Mouse (Mus musculus) CD4-positive helper T cell, adult 2 months (primary cell): ENCODE measurements at regions not wholly inside any gene's neighbourhood (a gene's known extent, or its start where the extent isn't known, plus 50 kb on each side); places are given as distances from the start of the nearest gene placed in this dataset.

ENCODE experiments used
- DNase-seq: peaks from one replicate; pipeline ENCODE4 v3.0.0-alpha.2; 2012; ENCODE audit warnings: low read depth, missing footprints, low spot score

DNA sequence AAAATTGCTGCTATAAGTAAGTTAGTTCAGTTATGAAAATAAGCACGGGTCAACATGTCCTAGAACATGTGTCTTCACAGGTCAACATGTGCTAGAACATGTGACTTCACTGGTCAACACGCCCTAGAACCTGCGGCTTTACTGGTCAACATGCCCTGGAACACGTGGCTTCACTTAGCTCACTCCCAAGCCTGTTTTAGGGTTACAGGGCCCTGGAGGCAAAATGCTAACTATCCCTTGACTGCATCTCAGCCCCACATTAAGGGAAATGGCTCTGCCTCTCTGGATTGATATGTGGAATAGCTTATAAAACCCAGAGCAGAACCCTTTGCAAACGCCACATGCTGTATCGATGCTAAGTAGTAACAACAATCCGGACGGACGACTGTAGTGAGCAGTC is 67.8 kb downstream of the Nkx6-1 start:
- DNase-seq = no peak

DNA sequence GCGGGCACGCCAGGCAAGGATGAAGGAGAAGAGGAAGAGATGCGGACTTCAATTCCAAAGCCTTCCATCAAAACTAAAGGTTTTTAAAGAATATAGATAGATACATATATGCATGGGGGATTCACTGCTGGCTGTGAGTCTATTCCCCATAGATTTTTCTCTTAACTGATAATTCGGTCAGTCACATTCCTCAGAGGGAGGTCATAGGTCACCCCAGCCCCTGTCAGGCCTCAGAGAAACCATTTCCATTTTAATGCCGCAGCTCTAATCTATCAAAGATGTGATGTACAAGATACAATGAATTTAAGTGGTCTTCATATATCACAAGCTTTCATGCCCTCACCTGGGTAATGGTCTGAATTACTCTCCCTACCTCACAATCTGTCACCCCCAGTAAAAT is 73.6 kb downstream of the Nkx6-1 start:
- no peak for DNase-seq

DNA sequence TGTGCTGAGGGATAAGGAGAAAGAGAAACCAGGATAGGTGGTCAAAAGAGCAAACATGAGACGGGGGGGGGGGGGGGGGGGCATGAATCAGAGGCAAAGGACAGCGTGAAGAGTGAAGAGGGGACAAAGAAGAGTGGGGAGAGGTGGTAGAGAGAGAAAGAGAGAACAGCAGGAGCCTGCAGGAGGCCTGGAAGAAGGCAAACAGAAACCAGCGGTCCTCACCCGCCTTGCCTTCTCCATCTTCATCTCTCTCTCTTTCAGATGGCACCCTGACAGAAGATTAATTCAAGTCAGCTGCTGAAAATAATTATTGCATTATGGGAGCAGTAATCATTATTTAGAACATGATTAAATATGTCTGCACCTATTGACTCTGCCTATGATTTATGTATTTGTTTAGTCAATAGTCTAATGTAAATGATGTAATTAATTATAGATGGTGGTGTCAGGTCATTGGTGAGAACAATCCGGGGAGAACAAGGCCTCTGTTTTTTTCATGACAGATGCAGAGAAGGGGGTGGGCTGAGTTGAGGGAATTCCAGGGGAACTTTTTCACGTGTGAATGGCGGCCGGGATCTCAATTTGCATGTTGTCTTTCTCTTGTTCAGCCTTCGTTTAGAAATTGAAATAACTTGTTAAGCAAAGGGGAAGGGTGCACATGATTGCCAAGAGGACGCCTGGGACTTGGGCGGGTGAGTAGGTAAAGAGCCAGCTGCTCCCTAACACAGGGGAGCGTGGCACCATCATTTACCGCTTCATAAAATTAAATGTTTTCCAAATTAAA is 74.3 kb downstream of the Nkx6-1 start:
- no peak for DNase-seq

DNA sequence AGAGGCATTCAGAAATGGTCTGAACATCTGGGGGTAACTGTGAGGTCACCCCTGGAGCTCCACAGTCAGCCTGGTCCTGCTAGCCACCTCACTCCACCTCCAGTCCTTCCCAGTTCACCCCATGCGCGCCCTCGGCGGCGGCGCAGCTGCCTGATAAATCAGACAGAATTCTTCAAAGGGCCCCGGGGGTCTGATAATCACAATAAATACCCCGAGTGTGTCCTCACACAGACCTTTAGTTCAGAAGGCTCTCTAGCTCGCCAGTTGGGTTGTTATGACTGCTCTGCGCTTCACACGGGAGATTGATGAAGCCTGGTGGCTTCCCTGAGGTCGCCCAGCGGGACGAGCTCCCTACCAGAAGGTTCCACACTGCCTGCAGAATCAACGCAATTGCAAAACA is 91.8 kb downstream of the Nkx6-1 start:
- DNase-seq = no peak

DNA sequence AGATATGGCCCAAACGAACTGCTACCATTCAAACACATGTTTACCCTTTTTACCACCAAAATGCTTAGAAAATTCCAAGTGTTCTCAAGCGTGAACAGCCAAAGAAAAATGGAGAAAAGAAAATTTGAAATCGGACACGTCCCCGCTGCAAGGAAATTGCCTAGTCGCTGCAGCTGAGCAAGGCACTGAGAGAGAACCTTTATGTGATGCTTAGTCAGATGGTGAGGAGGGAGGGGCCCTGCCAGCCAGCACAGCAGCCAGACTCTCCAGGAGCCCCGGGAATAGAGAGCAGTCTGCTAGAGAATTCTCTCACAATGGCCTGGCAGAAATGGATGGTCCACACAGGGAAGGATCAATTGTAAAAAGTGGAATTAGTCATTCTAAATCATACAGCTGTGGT is 99.0 kb downstream of the Nkx6-1 start:
- DNase-seq = no peak

DNA sequence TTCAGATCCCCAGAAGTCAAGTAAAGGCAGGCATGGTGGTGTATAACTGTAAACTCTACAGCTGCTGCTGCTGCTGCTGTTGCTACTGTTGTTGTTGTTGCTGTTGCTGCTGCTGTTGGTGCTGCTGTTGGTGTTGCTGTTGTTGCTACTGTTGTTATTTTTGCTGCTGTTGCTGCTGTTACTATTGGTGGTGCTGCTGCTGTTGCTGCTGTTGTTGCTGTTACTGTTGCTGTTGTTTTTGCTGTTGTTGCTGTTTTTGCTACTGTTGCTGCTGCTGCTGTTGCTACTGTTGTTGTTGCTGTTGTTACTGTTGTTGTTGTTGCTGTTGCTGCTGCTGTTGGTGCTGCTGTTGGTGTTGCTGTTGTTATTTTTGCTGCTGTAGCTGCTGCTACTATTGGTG is 104.4 kb downstream of the Nkx6-1 start:
- DNase-seq = no peak

DNA sequence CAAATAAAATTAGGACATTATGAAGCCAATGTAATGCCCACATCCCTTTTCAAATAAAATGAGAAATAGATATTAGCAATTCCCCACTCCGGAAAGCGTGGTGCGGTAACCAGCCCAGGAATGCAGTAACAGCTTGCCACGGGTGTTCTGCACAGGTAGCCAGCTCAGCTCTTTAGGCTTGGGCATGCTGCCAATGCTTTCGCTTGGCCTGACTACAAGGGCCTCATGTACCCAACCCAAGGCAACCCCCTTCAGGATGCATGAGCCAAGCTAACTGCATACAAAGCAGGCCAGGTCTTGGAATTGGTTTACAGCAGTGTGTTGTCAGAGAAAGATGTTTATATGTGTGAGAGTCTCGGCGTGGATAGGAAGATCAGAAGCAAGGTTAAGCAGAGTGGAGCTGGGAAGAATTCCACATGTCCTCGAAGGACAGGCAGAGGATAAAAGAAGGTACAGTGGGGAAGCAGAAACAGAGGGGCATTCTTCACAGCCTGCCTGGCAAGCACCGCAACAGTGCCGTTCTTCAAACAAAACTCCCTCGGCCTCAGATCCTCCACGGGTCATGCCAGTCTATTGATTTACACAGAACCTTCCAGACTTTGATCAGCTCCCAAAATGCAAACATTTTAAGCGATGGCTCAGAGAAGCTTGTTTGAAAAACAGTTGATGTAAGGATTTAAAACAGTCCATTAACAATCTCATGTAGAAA is 106.4 kb downstream of the Nkx6-1 start:
- DNase-seq = no peak

DNA sequence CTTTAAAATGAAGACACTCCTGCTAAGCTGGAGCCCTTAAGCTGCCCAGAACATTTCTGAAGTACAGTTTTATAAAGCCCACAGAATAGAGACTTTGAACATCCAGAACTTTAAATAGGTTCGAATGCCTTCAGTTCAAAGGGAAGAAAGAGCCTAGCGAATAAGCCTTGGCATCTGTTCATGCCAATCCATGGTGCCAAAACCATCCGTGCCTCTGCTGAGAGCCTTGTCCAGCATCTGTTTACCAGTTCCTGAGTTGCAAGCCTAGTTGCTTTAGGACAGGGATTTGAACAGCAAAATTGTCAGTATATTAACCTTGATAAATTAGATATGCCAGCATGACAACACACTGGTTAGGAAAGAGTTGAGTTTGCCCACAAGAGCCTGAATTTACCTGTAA is 107.6 kb downstream of the Nkx6-1 start:
- DNase-seq = no peak

DNA sequence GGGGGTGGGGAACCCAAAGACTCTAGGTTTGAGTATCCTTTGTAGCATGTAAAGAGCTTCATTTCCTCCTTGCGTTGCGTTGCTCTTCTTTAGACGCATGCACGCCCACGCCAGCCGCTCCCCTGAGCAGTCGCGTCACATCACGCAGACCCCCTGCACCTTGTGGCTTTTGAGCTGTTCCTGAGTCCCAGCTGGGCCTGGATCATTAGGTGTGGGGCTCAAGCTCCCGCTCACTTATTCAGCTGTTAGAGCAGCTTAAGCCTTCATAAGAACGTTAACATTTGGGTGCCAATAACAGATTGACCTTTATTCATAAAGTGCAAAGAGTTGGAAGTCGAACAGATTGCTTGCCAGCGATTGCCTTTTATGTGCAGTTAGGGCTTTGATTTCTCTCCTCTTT is 121.5 kb downstream of the Nkx6-1 start:
- DNase-seq = no peak

DNA sequence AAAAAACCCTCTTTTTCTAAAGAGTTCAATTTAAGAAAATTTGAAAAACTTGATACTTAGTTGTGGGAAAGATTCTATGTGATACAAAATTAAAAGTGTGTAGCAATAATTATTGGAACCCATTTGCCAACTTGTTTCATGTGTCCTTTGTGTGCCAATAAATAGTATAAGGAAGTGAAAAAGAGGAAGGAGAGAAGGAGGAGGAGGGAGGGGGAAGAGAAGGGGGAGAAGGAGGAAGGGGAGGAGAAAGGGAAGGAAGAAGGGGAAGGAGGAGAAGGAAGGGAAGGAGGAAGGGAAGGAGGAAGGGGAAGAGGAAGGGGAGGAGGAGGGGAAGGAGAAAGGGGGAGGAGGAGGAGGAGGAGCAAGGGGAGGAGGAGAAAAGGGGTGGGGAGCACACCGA is 125.0 kb downstream of the Nkx6-1 start:
- DNase-seq = no peak

DNA sequence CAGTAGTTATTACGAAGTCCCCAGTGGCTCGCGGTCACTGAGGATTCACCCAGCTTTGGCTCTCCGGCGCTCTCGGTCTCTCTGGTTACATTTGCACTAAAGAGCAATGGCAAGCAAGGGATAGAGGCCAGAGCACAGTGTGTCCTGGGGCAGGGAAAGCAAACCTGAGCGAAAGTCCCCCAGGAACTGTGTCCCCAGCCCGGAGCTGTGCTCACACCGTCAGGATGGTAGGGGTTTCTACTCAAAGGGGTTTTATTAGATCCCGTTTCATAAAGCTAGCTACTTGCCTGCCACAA is 125.6 kb downstream of the Nkx6-1 start:
- no peak for DNase-seq

DNA sequence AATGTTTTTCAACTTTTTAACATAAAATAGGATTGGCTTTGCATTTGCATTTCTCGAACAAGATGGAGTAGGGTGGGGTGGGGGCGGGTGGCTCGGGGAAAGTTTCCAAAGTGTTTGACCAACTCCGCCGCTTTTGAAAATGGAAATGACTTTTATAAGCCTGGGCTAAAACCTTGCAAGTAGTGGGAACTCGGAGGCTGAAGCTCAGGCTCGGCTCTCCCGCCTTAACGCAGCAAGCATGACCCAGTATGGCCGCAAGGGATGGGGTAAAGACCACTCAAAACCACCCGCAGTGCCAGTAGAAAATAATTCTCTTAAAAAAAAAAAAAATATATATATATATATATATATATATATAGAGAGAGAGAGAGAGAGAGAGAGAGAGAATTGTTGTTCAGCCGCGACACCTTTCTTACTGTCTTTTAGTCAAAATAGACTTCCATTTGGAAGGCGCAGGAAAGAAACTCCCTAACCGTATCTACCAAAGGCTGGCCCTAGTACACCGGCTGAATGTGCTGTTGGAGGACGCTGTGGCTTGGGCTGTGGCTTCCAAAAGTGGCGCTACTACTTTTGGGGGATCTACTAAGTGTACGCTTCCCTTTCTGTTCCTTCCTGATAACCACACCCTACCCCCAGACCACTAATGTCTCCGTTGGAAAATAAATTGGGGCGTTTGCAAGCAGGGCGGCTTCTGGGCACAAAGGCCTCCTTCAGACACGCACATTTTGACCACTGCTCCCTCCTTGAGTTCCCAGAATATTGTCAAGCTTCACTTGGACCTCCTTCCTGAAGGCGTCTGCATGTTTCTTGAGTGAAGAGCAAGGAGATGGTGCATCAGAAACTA is 126.2 kb downstream of the Nkx6-1 start:
- no peak for DNase-seq

DNA sequence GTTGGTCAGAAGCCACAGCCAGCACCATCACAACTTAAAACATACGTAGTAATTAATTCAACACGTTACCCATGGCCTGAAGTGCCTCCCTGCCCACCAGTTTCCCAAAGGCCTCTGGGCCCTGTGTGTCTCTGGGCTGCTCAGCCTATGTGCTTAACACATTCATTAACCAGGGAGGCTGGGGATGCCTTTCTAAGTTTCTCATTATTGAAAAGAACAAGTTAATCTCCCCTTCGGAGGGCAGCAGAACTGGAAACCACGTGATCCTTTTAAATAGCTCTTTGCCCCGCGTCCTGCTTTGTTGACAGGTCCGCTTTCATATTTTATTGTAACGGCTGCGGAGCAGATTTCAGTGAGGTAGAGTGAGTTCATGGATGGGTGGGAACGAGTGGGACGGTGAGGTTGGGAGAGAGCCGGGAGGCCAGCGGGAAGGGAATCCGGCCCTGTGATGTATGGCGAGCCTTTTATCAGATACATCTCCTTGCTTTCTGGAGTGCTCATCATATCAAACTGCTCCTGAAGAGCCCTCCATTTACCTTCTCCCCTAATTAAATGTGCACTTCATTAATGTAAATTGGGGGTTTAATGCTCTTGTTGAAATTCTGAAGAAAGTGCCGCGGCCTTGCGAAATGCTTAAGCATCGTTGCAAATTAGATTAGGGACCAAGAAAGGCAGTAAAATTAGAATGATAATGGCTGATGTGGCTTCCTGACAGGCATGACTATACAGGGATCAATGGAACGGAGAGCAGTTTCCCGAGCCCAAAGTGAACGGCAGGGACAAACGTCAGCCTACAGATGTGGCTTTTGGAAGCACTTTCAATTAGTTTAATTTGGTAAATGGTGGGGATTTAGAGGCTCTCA is 127.0 kb downstream of the Nkx6-1 start:
- DNase-seq = no peak

DNA sequence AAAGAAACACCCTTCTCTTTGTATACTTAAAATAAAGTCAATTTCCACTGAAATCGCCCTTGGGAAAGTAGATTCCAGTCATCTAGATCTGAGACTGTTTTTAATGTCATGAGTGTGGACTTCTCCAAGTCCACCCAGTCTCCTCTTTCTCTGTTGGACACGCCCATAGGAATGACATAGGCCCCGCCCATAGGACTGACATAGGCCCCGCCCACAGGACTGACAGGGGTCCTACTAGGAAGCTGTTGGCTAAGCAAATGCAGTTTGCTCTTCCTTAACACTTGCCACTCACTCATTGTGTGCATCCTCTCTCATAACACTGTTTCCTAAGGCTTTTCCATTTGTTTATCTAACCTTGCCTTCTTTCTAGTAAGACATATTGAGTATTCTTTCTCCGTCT is 129.3 kb downstream of the Nkx6-1 start:
- no peak for DNase-seq

DNA sequence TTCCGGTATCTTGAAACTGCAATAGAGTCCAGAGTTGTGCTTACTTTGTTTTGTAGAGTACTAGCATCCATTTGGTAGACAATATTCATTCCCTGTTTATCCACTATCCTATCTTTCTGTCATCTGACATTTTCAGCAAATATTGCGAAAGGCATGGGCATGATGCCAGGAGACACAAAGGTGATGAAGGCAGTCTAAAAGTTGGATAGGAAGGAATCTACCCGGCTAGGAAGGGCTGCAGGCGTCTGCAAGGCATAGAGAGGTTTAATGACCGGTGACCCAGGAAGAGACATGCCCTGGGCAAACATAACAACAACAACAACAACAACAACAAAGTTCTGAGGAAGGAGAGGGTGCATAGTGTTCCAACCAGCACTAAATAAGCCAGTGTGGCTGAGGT is 139.4 kb downstream of the Nkx6-1 start:
- DNase-seq = no peak

DNA sequence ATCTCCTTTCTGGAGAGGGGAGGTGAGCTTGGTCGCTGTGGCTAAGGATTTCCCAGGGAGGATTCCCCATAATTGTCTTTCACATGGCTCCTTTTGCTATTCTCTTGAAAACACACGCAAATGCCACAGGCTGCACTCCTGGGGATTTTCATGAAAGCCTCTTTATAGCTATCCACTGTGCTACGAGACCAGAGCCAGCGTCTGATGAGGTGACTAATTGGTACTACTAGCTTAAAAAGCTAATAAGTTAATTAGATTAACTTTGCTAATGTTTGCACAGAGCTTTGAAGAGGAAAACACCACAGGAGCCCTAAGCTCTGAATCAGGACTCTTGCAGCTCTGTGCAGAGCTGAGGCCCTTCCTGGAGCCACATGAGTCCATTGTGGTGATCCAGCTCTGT is 140.1 kb downstream of the Nkx6-1 start:
- DNase-seq = no peak

DNA sequence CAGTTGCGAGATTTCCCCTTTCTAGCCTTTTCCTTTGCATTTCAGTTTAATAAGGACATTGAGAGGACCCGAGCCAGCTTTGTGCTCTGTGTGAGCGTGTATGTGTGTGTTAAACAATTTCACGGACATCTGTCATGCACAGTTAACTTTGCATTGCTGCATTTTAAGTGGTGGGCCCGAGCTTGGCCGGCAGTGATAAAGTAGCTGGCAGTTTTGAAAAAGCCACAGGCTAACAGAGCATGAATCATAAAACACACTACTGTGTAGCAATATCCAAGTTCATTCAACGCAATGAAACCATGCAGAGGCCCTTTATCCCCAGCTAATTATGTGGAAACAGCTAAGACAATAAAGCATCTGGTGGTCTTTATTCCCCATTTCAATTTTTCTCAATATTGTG is 140.9 kb downstream of the Nkx6-1 start:
- DNase-seq = no peak

DNA sequence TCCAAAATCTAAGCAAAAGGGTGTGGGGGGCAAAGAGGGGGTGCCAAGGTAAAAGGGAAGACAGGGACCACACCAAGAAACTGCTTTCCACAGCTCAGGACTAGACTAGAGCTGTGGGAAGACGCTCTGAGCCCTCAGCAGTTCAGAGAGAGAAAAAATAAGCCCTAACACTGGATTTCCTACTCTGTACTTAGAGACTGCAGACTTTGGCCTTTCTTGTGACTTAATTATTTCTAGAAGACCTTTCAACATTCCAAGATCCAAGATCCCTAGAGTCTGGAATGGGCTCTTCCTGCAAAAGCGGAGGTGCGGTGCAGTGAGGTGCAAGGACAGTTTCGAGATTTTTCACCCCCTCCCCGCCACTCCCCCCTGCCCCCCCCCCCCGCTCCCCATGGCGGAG is 141.3 kb downstream of the Nkx6-1 start:
- DNase-seq = no peak

DNA sequence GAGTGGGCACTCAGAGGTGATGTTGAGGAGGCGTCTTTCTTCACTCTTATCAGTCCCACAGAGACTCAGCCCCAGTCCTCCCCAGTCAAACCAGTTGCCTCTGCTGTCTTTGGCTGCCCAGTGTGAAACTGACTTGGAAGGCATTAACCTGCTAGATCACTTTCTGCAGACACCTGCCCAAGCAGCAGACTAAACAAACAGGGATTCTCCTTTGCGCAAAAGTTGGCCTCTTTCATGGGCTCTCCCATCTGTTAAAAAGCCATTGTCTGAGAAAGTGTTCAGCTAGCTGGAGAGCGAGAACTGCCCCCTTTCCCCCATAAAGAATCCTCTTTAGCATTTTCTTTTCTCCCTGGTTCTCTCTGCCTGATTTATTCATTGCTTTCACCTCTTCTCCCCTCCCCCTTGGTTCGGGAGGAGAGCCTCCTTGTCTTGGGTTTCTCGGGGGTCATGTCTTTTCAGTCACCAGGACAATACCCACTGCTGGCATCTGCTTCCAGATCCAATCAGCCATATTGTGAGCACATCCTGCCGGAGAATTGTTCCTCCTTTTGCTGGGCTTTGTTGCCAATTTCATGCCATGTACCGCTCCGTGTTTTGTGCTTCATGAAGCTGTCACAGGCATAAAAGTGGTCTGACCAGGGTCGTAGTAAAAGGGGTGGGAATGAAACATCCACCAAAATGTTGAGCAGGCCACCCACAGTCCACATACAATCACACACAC is 143.7 kb downstream of the Nkx6-1 start:
- no peak for DNase-seq

DNA sequence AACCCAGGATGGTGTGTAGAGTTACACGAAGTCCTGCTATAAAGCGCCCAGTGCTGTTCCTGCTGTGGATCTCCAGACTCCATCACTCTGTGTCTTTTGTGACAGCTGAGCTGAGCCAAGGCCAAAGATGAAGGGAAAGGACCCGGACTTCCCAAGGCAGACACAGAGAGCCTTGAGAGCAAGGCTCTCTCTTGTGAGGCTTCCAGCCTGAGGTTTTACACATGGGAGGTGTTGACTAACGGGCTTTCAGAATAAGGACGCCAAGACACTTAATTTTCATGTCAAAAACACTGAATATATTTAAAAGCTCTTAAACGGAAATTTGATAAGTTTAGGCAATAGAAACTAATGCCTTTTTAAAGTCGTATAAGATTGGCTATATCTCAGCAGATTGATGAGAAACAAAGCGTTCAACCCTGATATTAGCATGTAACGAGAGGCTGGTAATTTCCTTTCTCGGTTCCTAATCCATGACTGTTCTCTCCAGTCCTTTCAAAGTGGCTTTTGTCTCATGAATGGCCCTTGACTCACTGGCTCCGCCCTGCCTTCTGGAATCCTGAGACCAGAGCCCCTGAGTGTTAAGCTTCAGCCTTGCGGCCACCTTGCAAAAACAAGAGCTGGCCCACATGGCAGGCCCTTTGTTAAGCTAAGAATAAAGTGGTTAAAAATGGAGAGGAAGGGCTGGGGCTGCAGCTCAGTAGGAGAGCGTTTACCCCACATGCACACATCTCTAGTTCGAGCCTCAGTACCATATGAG is 145.8 kb downstream of the Nkx6-1 start:
- no peak for DNase-seq

DNA sequence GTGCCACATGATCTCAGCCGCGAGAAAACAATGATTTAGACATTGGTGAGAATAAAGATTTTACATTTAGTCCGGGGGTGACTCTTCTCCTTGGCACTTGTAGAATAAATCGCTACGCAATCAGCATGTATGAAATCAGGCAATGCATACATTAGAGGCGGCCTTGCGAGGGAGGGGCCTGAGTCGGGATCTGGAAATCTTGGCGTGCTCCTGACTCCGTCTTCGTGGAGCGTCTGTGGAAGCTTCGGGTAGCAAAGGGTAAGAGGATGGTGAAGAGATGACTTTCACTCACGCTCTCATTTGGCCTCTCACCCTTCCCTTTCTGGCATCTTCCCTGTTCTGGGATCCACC is 167.1 kb downstream of the Nkx6-1 start:
- DNase-seq = no peak
